Mouse (Mus musculus) gastrocnemius, postnatal 10 days (tissue): ENCODE results near the gene Rnf169. TPM values are rescaled to one million over a fixed set of nuclear protein-coding genes. Genes with fewer than 3 reads are reported as not detected.
"Not testable (repeated sequence)": the region's sequence is repeated elsewhere in the genome, so short reads cannot be mapped to it uniquely, and the experiment has no call there.

Experiments
- DNase-seq: peaks from one replicate; pipeline ENCODE4 v3.0.0; 2021; ENCODE audit warnings: mixed read lengths
- total RNA-seq, 2 experiments: library from RNA; stranded (reverse); gene quantifications; 2 replicates each; pipeline ENCODE4 v1.2.3; 2021

The Rnf169 gene
- total RNA-seq, 2 experiments from 2014 or later = 9.2 to 10.5 TPM

GRCm38 (mm10) chr7:99946356-99946755 is 33.9 kb downstream of the Rnf169 start:
- DNase-seq = no peak

- DNase-seq = no peak
Observed at GRCm38 (mm10) chr7:99945939-99946338, 34.3 kb downstream of the Rnf169 start.

- DNase-seq = not testable (repeated sequence)
Observed at GRCm38 (mm10) chr7:99945012-99945411, 35.2 kb downstream of the Rnf169 start.

GRCm38 (mm10) chr7:99944520-99944919 is 35.7 kb downstream of the Rnf169 start:
- DNase-seq = no peak

GRCm38 (mm10) chr7:99940669-99941068 is 39.6 kb downstream of the Rnf169 start:
- no peak for DNase-seq

- no peak for DNase-seq
Observed at GRCm38 (mm10) chr7:99935758-99936157, 44.5 kb downstream of the Rnf169 start.

GRCm38 (mm10) chr7:99926916-99927714 is 53.1 kb downstream of the Rnf169 start:
- DNase-seq = peak; percentile 75

- DNase-seq = no peak
Observed at GRCm38 (mm10) chr7:99920416-99920815, 59.8 kb downstream of the Rnf169 start.

- no peak for DNase-seq
Observed at GRCm38 (mm10) chr7:99919971-99920370, 60.3 kb downstream of the Rnf169 start.

- DNase-seq = no peak
Observed at GRCm38 (mm10) chr7:99919164-99919563, 61.1 kb downstream of the Rnf169 start.

- peak; percentile 49 for DNase-seq
Observed at GRCm38 (mm10) chr7:99917320-99917844, 62.9 kb downstream of the Rnf169 start.

- DNase-seq = peak; percentile 63
Observed at GRCm38 (mm10) chr7:99916741-99917319, 63.4 kb downstream of the Rnf169 start.

GRCm38 (mm10) chr7:99915511-99915910 is 64.7 kb downstream of the Rnf169 start:
- DNase-seq = no peak

GRCm38 (mm10) chr7:99914316-99914715 is 65.9 kb downstream of the Rnf169 start:
- no peak for DNase-seq

GRCm38 (mm10) chr7:99911038-99911437 is 69.2 kb downstream of the Rnf169 start:
- DNase-seq = no peak

GRCm38 (mm10) chr7:99907463-99907862 is 72.8 kb downstream of the Rnf169 start:
- no peak for DNase-seq

GRCm38 (mm10) chr7:99906346-99906745 is 73.9 kb downstream of the Rnf169 start:
- DNase-seq = no peak

- DNase-seq = no peak
Observed at GRCm38 (mm10) chr7:99904421-99905005, 75.7 kb downstream of the Rnf169 start.

GRCm38 (mm10) chr7:99902918-99903665 is 77.2 kb downstream of the Rnf169 start:
- no peak for DNase-seq

GRCm38 (mm10) chr7:99902208-99902607 is 78.0 kb downstream of the Rnf169 start:
- DNase-seq = no peak

GRCm38 (mm10) chr7:99896905-99897304 is 83.3 kb downstream of the Rnf169 start:
- no peak for DNase-seq

GRCm38 (mm10) chr7:99894478-99894877 is 85.8 kb downstream of the Rnf169 start:
- DNase-seq = no peak
